Mouse (Mus musculus) brown adipose tissue, adult 24 weeks (tissue): Measurements from ENCODE around the gene Glra2. TPM values are rescaled to one million over a fixed set of nuclear protein-coding genes. Genes with fewer than 3 reads are reported as not detected.
"Not testable (repeated sequence)": the region's sequence is repeated elsewhere in the genome, so short reads cannot be mapped to it uniquely, and the experiment has no call there.

Experiments used
- H3K27ac ChIP-seq: fragments of 200-500 bp; replicated peaks from 2 replicates; pipeline ENCODE4 v1.5.1; 2012; ENCODE audit warnings: low read depth, mild to moderate bottlenecking, low read length
- H3K4me1 ChIP-seq: fragments of 200-500 bp; 2 replicates; pipeline ENCODE4 v1.6.1; 2012; ENCODE audit warnings: low read length, mixed read lengths; ENCODE audit not compliant: control insufficient read depth, insufficient read depth, insufficient read length
- H3K4me3 ChIP-seq: fragments of 200-500 bp; 2 replicates; pipeline ENCODE4 v1.5.1; 2012; ENCODE audit warnings: low read depth, mild to moderate bottlenecking, low read length, moderate library complexity; ENCODE audit not compliant: insufficient read depth
- polyA plus RNA-seq: library from polyadenylated mRNA; stranded (reverse); fragments of >200 nt; gene quantifications from 2 replicates; pipeline ENCODE4 v1.2.4, GENCODE M21; 2012; ENCODE audit not compliant: missing spikeins, insufficient read depth, insufficient read length

Gene Glra2
- not detected in 2 replicates for polyA plus RNA-seq

DNA sequence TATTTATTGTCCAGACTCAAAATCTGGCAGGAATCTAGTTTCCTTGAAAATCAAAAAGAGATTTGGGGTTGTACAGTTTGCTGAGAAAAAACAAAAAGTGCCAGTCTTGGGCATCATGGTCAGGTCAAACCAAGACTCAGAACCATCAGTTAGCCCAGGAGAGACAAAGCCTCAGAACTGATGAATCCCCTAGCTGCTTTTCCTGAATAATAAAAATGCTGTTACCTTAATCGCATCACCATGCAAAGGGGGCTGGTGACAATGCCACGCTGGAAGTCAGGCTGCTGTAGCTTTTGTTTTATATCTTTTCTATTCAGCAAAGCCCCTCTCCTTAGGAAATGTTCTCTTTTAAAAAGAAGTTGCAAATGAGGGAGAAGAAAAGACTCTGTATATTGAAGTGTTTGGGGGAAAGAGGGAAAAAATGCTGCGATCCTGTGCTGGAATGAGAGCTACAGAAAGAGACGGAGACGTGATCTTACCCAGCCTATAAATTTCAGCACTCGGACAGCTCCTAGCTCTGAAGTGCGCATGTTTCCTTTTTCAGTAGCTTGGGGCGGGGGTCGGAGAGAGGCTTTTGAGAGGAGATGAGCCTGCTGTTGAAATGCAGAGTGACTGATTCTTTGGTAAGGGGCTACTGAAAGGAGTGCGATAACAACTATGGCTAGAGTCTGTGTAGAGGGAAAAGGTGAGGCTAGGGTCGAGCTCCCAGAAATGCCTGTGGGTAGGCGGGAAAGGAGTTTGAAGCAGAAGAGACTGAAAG, at the start of gene Glra2:
Gene Glra2, minus strand, starts transcription at position 455 of the 760 bp plus-strand sequence.
- Histone ChIP-seq H3K27ac (no peak within 1 kb of the TSS), H3K4me1 (no peaks in the 10 kb centered on the region), H3K4me3 (no peak within 1 kb of the TSS)

DNA sequence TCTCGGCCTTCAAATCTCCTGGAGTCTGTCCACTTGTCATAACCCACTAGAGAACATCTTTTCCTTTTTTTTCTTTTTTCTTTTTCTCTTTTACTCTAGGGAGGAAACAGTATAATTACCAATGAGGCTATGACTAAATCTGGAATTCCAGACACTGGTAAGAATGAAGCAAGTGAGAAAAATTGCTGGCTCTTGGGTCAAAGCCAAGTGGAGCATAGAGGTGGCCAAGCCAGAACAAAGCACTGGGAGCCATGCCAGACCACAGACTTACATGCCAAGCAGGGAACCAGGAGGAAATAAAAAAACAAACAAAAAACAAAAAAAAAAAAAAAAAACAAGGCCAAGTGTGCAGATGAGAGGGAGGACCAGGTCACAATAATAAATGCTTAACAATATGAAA, 35.6 kb upstream of the Glra2 start:
- Histone ChIP-seq H3K4me1 (no peaks in the 10 kb centered on the region), H3K4me3 (no peak overlapping the region), H3K27ac (no peak overlapping the region)

DNA sequence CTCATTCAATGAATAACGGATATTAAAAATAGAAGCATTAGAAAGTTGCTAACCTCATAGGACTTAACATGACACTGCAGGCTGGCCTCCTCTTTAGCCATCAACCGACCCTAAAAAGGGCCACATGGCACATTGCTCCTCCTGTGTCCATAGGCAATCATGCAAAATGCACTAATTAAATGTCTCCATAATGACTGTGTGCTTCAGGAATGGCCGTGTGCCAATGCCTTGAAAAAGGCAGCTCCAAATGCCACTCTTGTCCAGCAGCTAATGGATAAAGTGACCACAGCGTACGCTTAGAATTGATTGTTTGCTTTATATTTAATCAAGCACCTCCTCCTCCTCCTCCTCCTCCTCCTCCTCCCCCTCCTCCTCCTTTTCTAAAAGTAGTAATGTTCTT, 17.4 kb upstream of the Glra2 start:
- Histone ChIP-seq H3K4me3 (no peak overlapping the region), H3K27ac (no peak overlapping the region), H3K4me1 (no peaks in the 10 kb centered on the region)

DNA sequence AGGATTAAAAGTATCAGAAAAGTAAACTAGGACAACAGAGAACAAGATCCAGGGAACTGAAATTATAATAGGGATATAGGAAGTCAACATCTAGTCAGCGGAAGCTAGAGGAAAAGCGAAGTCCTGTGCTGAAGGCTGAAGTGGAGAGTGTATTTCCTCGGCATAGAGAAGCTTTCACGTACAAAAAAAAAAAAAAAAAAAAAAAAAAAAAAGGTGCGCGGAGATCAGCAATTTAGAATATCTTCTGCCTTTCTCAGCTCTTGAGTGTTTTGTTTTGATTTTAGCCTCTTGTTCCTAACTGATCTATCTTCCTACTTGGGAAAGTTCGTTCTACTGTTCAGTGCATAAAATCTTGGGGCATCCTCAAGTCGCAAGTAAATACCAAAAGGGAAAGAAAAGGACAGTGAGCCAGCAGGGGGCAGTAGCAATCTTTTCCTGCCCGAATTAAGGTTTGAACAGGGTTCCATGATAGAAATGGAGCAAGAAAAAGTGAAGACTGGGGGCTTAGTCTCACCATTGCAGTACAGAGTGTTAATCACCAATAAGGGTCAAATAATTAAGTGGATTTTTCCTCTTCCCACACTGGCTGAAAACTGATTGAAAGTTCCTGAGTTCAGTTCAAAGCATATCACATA, 623 bp upstream of the Glra2 start:
- Histone ChIP-seq H3K27ac (no peak overlapping the region), H3K4me1 (no peaks in the 10 kb centered on the region), H3K4me3 (no peak overlapping the region)

DNA sequence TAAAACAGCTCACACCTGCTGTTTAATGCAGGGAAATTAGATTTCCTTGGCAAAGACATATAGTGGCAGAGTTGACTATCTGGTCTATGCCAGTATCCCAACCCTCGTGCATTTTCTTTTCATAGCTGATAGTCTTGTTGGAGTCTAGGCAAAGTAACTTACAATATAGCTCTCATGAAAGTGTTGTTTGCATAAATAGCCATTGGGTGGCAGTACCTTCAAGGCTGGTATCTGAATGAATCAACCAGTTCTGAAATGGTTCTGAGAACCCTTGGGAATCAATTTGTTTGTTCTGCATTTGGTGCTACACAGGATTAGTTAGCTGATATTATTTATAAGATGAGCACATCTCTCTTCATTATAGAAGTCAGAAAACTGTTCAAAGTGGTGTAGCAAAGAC, 133.6 kb downstream of the Glra2 start:
- Histone ChIP-seq H3K4me1 (no peaks in the 10 kb centered on the region), H3K4me3 (no peak overlapping the region)

DNA sequence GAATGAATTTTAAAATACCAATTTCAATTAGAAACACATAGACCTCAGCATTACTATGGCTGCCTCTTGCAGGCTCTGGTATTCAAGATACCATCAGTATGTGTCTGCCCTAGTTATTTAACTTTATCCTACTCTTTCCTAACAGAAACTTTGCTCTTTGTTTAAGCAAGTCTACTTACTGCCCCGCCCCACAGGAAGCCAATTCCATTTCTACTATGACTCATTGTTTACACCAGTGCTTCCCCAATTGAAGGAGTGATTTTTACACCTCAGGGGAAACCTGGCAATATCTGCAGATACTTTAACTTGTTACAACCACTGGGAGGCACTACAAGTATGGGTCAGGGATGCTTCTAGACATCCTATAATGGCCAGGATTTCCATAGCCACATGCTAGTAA, 136.0 kb downstream of the Glra2 start:
- H3K4me1 ChIP-seq = no peaks in the 10 kb centered on the region
- no peak overlapping the region for H3K27ac ChIP-seq
- no peak overlapping the region for H3K4me3 ChIP-seq

More for the DNA sequence above, 133.6 kb downstream of the Glra2 start:
- H3K27ac ChIP-seq = no peak overlapping the region

DNA sequence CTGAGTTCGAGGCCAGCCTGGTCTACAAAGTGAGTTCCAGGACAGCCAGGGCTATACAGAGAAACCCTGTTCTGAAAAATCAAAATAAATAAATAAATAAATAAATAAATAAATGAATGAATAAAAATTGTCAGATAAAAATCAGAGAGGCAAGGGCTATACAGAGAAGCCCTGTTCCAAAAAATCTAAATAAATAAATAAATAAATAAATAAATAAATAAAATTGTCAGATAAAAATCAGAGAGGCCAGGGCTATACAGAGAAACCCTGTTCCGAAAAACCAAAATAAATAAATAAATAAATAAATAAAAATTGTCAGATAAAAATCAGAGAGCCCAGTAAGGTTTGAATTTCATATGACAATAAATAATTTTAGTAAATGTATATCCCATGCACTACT, 144.2 kb downstream of the Glra2 start:
- not testable (repeated sequence) for H3K4me3 ChIP-seq, H3K4me1 ChIP-seq, H3K27ac ChIP-seq

DNA sequence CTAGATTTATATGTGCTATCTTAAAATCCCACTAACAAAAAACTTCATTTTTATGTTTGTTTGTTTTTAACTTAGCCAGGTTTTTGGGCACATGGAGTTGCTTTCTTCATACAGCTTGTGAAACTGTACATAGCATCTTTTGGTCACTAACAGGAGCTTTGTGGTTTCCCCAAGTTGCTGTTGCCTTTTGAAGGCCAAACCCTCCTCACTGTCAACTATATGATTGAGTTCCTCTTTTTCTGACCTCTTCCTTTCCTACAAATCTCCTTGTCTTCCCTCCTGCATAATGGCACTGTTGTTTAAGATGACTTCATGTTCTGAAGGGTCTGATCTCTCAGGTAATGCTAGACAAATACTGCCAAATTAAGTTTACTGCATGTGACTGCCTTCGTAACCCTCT, 170.6 kb downstream of the Glra2 start:
- Histone ChIP-seq H3K4me1 (no peaks in the 10 kb centered on the region), H3K4me3 (no peak overlapping the region), H3K27ac (no peak overlapping the region)

DNA sequence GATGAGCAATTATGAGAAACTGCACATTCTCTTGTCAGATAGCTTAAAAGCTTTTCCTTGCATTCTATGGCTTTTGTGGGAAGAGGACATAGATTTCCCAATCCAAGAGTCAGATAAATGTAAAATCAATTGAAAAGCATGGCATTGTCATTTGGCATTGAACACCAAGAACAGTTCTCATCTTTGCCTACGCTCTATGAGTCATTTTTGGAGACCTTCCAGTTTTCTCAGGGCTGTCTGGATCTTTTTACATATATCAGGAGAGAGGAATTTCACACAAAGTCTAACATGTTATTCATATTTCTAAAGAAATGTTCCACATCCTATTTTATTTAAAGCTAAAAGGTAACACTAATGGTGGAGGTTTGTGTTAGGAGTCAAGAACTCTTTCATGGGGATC, 223.0 kb downstream of the Glra2 start:
- H3K4me1 ChIP-seq = no peaks in the 10 kb centered on the region
- no peak overlapping the region for H3K27ac ChIP-seq
- H3K4me3 ChIP-seq = no peak overlapping the region
